Mouse (Mus musculus) spleen, adult 2 months (tissue): ENCODE results near the gene Chst8.
A peak's percentile ranks its signal among the peaks of the same experiment; 100 is the strongest.

ENCODE experiments used
- CTCF ChIP-seq: fragments of 200-500 bp; IDR thresholded peaks from 2 replicates; pipeline ENCODE4 v1.5.1; 2011; ENCODE audit warnings: mild to moderate bottlenecking, inconsistent platforms; ENCODE audit not compliant: insufficient read depth, insufficient read length, insufficient replicate concordance; ENCODE audit errors: extremely low read depth
- POLR2A ChIP-seq: fragments of 200-500 bp; IDR thresholded peaks from 2 replicates; pipeline ENCODE4 v1.6.1; 2011; ENCODE audit warnings: low read depth, low read length, inconsistent platforms

- TF ChIP-seq POLR2A (no peak), CTCF (peak; percentile 98)
Observed at GRCm38 (mm10) chr7:34671911-34672310, 140.6 kb downstream of the Chst8 start.
